Mouse (Mus musculus) embryonic facial prominence, embryonic 14.5 days (tissue): Measurements from ENCODE around the gene Cerkl. TPM values are rescaled to one million over a fixed set of nuclear protein-coding genes. Genes with fewer than 3 reads are reported as not detected.

Experiments used
- ATAC-seq: fragments of 200-750 bp; cut with Nextera tagmentation; 2 replicates; pipeline ENCODE4 v1.8.0; 2017; ENCODE audit warnings: low read depth, moderate number of reproducible peaks, moderate TSS enrichment
- DNase-seq: peaks from one replicate; pipeline ENCODE4 v3.0.0-alpha.2; 2015; ENCODE audit warnings: low spot score
- H3K27ac ChIP-seq: fragments of 300-500 bp; sonication (generic); replicated peaks from 2 replicates; pipeline ENCODE4 v1.5.1; 2014; ENCODE audit warnings: low read depth, mild to moderate bottlenecking, low read length, moderate library complexity
- H3K27me3 ChIP-seq: fragments of 300-500 bp; sonication (generic); replicated peaks from 2 replicates; pipeline ENCODE4 v1.6.1; 2014; ENCODE audit warnings: low read length; ENCODE audit not compliant: control insufficient read depth, insufficient read depth
- H3K36me3 ChIP-seq: fragments of 300-500 bp; sonication (generic); 2 replicates; pipeline ENCODE4 v1.6.1; 2014; ENCODE audit warnings: low read length, mixed read lengths; ENCODE audit not compliant: control insufficient read depth, insufficient read depth
- H3K4me1 ChIP-seq: fragments of 300-500 bp; sonication (generic); 2 replicates; pipeline ENCODE4 v1.6.1; 2014; ENCODE audit warnings: antibody characterized with exemption, low read length; ENCODE audit not compliant: control insufficient read depth, insufficient read depth
- H3K4me2 ChIP-seq: fragments of 300-500 bp; sonication (generic); 2 replicates; pipeline ENCODE4 v1.6.1; 2014; ENCODE audit warnings: low read depth, mild to moderate bottlenecking, low read length, moderate library complexity, mixed read lengths
- H3K4me3 ChIP-seq: fragments of 300-500 bp; sonication (generic); 2 replicates; pipeline ENCODE4 v1.5.1; 2014; ENCODE audit warnings: low read depth, mild to moderate bottlenecking, low read length
- H3K9ac ChIP-seq: fragments of 300-500 bp; sonication (generic); 2 replicates; pipeline ENCODE4 v1.6.1; 2014; ENCODE audit warnings: low read depth, mild to moderate bottlenecking, low read length, moderate library complexity, mixed read lengths
- H3K9me3 ChIP-seq: fragments of 300-500 bp; sonication (generic); 2 replicates; pipeline ENCODE4 v1.6.1; 2016; ENCODE audit warnings: low read length; ENCODE audit not compliant: control insufficient read depth
- WGBS: fragments of 180-500 bp; shearing (Covaris S2); extraction: QIAGEN DNeasy Blood & Tissue Kit; methylation state at CpG from one replicate; pipeline ENCODE4 v1.1.7; 2014; 5-methylcytosine and 5-hydroxymethylcytosine counted together
- polyA plus RNA-seq: library from polyadenylated mRNA; unstranded; fragments of >200 nt; fragmentation: Nextera tagmentation; extraction: Ambion mirVana; gene quantifications from 2 replicates; pipeline ENCODE4 v1.2.1, GENCODE M21; 2014

The Cerkl gene
- polyA plus RNA-seq, 1 experiment from 2014 or later: 0.88 TPM

DNA sequence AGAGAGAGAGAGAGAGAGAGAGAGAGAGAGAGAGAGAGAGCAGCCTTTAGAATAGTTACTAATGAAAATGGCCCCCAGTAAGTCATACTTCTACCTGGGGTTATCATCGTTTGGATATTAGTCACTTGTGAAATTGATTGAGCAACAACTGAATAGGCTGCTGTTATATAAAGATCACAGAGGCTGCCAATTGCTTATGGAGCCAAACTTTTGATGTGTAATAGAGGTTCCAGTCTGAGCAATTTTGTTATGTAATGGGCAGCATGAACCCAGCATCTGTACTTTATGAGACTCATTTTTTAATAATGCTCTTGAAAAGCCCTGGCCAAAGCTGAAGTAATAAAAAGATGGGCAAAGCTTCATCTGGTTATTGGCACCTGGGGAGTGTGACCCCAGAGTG lies 166.4 kb downstream of the Cerkl start:
- DNase-seq (no peak), ATAC-seq (no peak)
- WGBS: 82% methylated on average over 1 of the region's 1 CpGs
- no peak overlapping the region for H3K9ac ChIP-seq
- no peaks in the 10 kb centered on the region for H3K4me1 ChIP-seq
- H3K36me3 ChIP-seq: no peaks in the 10 kb centered on the region
- no peak overlapping the region for H3K4me2 ChIP-seq
- no peaks in the 10 kb centered on the region for H3K27me3 ChIP-seq
- no peak overlapping the region for H3K27ac ChIP-seq
- no peak overlapping the region for H3K4me3 ChIP-seq
- no peaks in the 10 kb centered on the region for H3K9me3 ChIP-seq

DNA sequence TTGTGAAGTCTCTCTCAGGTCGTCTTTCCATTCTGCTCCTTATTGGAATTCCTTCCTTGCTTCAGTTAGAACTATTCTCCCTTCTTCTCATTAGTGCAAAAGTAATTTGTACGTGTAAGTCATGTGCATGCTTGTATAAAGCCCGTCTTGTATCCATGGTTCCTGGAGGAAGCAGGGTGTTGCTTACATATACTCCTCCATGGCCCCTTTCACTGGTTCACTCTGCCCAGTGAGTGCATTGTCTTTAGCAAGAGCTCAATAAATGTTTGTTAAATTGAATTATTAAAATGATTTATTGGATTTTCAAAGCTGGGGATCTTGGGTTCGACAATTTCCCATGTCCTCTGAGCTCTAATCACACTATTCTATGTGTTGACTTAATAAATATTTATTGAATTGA lies 172.4 kb downstream of the Cerkl start:
- Histone ChIP-seq H3K4me2 (no peak overlapping the region), H3K27me3 (no peaks in the 10 kb centered on the region), H3K4me1 (no peaks in the 10 kb centered on the region), H3K9ac (no peak overlapping the region), H3K27ac (no peak overlapping the region), H3K4me3 (no peak overlapping the region), H3K9me3 (no peaks in the 10 kb centered on the region), H3K36me3 (no peaks in the 10 kb centered on the region; the same call in 1 of the 2 replicates)
- DNase-seq (no peak), ATAC-seq (no peak)
- WGBS: 91% methylated on average over 4 of the region's 4 CpGs

Other genes starting within 250 kb of the Cerkl start
- gene Itga4, start 201.4 kb downstream of the Cerkl start, polyA plus RNA-seq: 14.1 TPM in 2 replicates
- 4.2 and 5.0 TPM in 2 replicates for gene Neurod1, start within 50 bp of the Cerkl start, polyA plus RNA-seq
- gene Itprid2, start 178.6 kb upstream of the Cerkl start, polyA plus RNA-seq: 16.6 and 17.5 TPM in 2 replicates